Mouse (Mus musculus): ENCODE data around the gene Slc24a4. TPM values are rescaled to one million over a fixed set of nuclear protein-coding genes. Genes with fewer than 3 reads are reported as not detected.

Gene Slc24a4
- polyA plus RNA-seq (2012; rRNA removed), result 0.03 TPM in 1 of 2 replicates, not detected in the other

GRCm38 (mm10) chr12:102128081-102128790 lies at the start of gene Slc24a4:
TSS of gene Slc24a4 (plus strand) at chr12:102128733.

DNA sequence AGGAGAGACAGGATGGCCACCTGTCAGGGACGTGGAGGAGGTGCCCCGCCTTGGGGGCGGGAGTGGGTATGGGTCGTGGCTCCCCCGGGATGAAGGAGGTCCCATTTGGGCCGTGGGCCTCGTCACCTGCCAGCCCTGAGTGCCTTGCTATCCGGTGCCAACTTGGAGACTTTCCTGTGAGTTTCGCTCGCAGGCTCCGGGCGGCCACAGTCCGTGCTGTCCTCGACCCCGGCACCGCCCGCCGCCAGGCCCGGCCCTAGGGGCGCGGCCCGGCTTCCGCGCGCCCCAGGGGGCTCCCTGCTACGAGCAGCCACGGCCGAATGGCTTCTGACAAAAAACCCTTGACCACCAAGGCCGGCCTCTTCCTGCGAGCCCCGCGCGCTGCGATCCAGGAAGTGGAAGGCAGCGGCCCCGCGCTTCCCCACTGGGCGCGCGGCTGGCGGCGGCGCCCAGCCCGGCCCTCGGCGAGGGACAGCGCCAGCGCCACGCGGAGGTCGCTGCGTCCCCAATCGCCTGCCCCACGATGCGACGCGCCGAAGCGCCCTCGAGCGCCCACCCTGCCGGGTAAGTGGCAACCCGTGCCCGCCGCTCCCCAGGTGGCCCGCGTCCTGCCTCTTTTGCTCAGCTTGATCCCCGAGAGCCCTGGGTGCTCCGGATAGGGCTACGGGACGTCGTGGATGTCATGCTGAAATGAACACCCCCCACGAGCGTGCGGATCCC lies 154.4 kb downstream of the Slc24a4 start, which contains the start of gene Rin3:
Rin3 (plus strand) TSS at position 286 of the 720 bp plus-strand sequence.

Other genes starting within 250 kb of the Slc24a4 start
- 0.80 and 1.2 TPM in 2 replicates for gene Trip11, start 215.5 kb upstream of the Slc24a4 start, polyA plus RNA-seq (2012; rRNA removed)
- 0.57 and 0.69 TPM in 2 replicates for gene Atxn3, start 170.5 kb upstream of the Slc24a4 start, polyA plus RNA-seq (2012; rRNA removed)
- 0.53 and 0.92 TPM in 2 replicates for gene Cpsf2, start 152.7 kb upstream of the Slc24a4 start, polyA plus RNA-seq (2012; rRNA removed)
- gene Rin3, start 154.3 kb downstream of the Slc24a4 start, polyA plus RNA-seq (2012; rRNA removed), result 2.9 and 5.5 TPM in 2 replicates